Mouse (Mus musculus) thymus, postnatal 0 days (tissue): ENCODE measurements around the gene Sesn1. TPM values are rescaled to one million over a fixed set of nuclear protein-coding genes. Genes with fewer than 3 reads are reported as not detected.
A peak's percentile ranks its signal among the peaks of the same experiment; 100 is the strongest.
"Not testable (repeated sequence)": the region's sequence is repeated elsewhere in the genome, so short reads cannot be mapped to it uniquely, and the experiment has no call there.

Experiments used
- DNase-seq: peaks from one replicate; pipeline ENCODE4 v3.0.0-alpha.2; 2015; ENCODE audit warnings: low spot score
- polyA plus RNA-seq: library from polyadenylated mRNA; unstranded; fragments of >200 nt; fragmentation: Nextera tagmentation; extraction: Ambion mirVana; gene quantifications from 2 replicates; pipeline ENCODE4 v1.2.1, GENCODE M21; 2015

Sesn1 gene
- polyA plus RNA-seq, 1 experiment from 2014 or later, result 69.4 TPM

- no peak for DNase-seq
Measured at GRCm38 (mm10) chr10:41907950-41908349, 98.2 kb downstream of the Sesn1 start.

DNA sequence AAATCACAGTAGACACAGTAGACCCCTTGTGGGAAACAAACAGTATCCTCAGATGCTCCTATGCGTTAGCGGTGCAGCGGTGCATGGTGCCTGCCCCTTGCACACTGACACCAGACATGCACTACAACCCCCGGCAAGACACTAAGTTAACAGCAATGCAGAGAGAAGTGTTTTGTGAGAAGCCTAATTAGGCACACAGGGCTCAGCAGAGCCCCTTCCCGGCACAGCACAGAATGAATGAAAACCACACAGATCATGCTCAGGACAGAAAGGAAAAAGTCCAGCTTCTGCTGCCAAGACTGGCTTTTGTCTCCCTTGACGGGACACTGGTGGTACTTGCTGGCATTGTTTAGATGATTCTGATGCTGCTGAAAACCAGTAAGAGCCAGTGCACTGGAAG lies 99.2 kb downstream of the Sesn1 start:
- no peak for DNase-seq

GRCm38 (mm10) chr10:41912290-41912994 lies 102.7 kb downstream of the Sesn1 start:
- no peak for DNase-seq

- no peak for DNase-seq
Measured at GRCm38 (mm10) chr10:41926726-41927125, 117.0 kb downstream of the Sesn1 start.

DNA sequence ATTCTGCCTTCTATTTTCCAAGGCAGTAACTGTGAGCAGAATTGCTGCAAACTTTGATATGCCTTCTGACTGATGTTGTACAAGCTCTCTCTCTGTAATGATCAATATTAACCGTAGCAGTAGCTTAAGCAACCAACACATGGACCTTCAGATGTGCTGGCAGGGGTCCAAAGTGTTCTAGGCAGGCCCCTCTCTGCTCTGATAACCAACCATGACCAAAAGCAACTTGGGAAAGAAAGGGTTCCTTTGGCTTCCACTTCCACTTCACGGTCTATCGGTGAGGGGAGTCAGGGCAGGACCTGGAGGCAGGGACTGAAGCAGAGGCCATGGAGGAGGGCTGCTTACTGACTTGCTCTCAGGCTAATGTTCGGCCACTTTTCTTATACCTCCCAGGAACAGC lies 121.2 kb downstream of the Sesn1 start:
- no peak for DNase-seq

DNA sequence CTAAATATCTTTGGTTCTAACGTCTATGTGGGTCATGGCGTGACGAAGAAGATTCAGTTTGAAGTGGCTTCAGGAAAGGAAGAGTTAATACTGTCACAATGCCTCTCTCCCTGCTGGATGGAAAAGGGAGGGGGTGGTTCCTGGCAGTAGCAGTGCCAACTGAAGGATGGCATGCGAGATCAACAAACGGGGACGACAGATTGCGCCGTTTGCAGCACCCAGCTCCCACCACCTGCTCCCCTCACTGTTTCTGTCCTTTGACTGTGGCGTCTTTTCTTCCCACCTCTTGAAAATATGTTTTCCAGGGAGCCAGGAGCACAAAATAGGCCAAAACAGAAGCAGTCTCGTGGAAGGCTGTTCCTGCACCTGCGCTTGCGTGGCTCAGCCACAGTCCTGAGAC lies 122.2 kb downstream of the Sesn1 start:
- no peak for DNase-seq

DNA sequence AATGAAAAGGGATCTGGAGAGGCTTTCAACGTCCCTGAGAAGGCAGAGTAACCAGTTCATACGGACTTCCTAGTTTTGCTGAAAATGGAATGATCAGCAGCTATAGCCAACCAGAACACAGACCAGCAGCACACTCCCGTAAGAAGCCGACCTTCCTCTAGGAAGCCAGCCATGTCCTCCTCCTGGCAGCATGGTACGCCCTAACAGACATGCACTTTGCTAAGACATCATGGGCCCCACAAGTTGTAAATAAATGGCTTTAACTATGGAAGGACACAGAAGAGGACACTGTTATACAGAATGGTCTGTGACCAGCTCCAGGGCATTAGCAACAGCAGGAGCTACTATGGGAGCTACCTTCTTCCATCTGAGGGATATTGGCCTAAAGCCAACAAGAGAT lies 123.2 kb downstream of the Sesn1 start:
- no peak for DNase-seq

DNA sequence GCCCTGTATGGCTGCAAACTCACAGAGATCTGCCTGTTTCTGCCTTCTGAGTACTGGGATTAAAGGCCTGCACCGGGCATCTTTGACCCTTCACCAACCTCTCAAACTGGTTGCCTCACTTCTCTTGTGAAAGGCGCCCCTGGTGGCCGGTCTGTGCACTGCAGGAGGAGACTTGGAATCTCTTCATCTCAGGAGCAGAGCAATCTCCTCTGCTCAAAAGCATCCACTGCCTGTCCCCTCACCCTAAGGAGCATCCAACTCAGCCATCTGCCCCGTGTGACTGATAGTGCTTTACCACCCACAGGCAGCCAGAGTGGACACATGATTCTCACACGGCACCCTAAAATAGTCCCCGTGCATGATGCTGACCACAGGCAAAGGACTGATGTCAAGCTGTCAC lies 123.8 kb downstream of the Sesn1 start:
- peak; percentile 65 for DNase-seq

GRCm38 (mm10) chr10:41934633-41935475 lies 125.1 kb downstream of the Sesn1 start:
- no peak for DNase-seq

GRCm38 (mm10) chr10:41935476-41935829 lies 125.7 kb downstream of the Sesn1 start:
- no peak for DNase-seq

DNA sequence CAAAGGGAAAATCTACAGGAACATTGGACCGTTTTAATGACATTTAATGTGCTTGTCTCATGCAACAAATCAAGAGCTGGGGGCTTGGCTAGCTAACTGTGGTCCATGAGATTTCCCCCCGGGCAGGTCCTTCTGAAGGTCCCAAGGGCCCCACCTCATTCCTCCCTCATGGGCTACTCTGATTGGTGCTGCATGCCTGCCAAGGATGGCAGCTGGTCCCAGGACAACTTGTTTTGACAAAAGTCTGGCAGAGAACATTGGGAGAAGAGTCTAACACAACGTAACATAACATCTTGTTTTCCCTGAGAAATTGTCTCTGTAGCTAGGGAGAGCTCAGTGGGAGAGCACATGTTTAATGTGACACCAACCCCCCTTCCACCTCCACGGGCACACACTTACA lies 126.4 kb downstream of the Sesn1 start:
- DNase-seq, result no peak

- DNase-seq, result peak; percentile 47
Measured at GRCm38 (mm10) chr10:41937176-41937575, 127.4 kb downstream of the Sesn1 start.

GRCm38 (mm10) chr10:41939090-41939489 lies 129.4 kb downstream of the Sesn1 start:
- no peak for DNase-seq

DNA sequence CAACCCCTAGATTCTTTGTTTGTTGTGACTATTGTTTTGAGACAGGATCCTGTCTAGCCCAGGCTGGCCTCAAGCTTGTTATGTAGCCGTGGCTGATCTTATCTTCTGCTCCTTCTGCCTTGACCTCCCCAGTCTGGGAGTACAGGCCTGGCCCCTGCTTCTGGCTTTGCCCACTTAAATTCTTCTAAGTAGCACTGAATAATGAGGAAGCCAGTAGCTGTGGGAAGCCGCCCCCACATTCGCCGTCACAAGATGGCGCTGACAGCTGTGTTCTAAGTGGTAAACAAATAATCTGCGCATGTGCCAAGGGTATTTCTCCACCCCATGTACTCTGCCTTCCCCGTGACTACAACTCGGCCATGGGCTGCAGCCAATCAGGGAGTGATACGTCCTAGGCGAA lies 142.6 kb downstream of the Sesn1 start:
- not testable (repeated sequence) for DNase-seq

- DNase-seq, result no peak
Measured at GRCm38 (mm10) chr10:41952850-41953527, 143.3 kb downstream of the Sesn1 start.

GRCm38 (mm10) chr10:41953528-41953864 lies 143.8 kb downstream of the Sesn1 start:
- no peak for DNase-seq

DNA sequence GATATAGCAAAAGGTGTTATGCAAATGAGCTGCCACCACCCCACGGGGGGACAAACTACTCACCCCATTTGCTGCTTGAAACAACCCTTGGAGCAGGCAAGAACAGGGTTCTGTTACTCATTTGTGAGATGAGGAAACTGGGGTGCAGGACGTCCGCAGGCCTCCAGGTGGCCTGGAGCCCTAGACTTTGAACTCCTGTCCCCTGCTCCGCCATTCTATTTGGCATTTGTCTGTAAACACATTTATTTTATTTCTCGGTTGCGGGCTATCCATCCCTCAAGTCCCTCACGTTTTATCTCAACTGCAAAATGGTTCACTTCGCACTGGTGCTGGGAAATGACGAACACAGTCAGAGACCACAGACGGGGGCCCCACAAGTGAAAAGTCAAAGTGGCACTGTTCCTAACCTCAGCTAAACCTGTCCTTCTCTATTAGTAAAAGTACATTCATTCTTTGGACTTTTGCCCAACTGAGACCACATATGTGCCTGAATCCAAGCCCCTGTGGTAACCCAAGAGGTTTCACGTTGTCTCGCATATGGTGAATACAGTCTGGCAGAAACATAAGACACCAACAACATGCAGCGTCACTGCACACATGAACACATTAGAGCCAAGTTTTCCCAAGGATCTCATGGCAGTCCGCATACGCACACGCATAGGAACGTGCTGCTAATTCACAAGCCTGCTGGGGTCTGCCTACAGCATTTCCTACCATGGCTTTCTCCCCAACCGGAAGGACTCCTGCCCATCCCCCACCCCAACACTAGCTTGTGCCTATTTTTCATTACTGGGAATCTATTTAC lies 147.9 kb downstream of the Sesn1 start:
- no peak for DNase-seq
